Mouse (Mus musculus) lung, postnatal 0 days (tissue): ENCODE data around the gene St8sia1.

ENCODE experiments used
- CTCF ChIP-seq: IDR thresholded peaks from 2 replicates; pipeline ENCODE4 v1.5.1; 2016; ENCODE audit warnings: antibody characterized with exemption, mild to moderate bottlenecking
- EP300 ChIP-seq: IDR thresholded peaks from 2 replicates; pipeline ENCODE4 v1.6.1; 2016; ENCODE audit warnings: antibody characterized with exemption, mild to moderate bottlenecking, control low read depth

- TF ChIP-seq CTCF (no peak), EP300 (no peak)
Observed at GRCm38 (mm10) chr6:142846855-142847254, 117.4 kb downstream of the St8sia1 start.
